Mouse (Mus musculus): ENCODE measurements around the gene Mrps26. TPM values are rescaled to one million over a fixed set of nuclear protein-coding genes. Genes with fewer than 3 reads are reported as not detected.

Mrps26 gene
- polyA plus RNA-seq, 1 experiment from 2014 or later, result 99.1 TPM

- Histone ChIP-seq H3K4me3 (ENCODE audit: low read length) (no peak overlapping the region), H3K4me2 (replicated peaks; ENCODE audit: low read depth, low read length) (no peak overlapping the region), H3K9me3 (ENCODE audit: control insufficient read depth, low read length) (no peaks in the 10 kb centered on the region), H3K4me1 (ENCODE audit: control insufficient read depth, insufficient read depth, low read length) (no peaks in the 10 kb centered on the region), H3K9ac (ENCODE audit: low read depth, low read length) (no peak overlapping the region), H3K36me3 (ENCODE audit: control insufficient read depth, insufficient read depth, low read length) (peaks cover 53% of the 10 kb centered on the region; the same call in 1 of the 2 replicates), H3K27ac (ENCODE audit: low read depth, low read length) (no peak overlapping the region), H3K27me3 (ENCODE audit: control insufficient read depth, insufficient read depth, low read length) (no peaks in the 10 kb centered on the region)
- WGBS, result 90% methylated on average over 6 of the region's 6 CpGs
- ATAC-seq (ENCODE audit: low FRiP score, low TSS enrichment), result no peak
Observed at GRCm38 (mm10) chr2:130535017-130535416, 28.5 kb upstream of the Mrps26 start.

GRCm38 (mm10) chr2:130536890-130537289 lies 26.7 kb upstream of the Mrps26 start:
- Histone ChIP-seq H3K36me3 (ENCODE audit: control insufficient read depth, insufficient read depth, low read length) (peaks cover 68% of the 10 kb centered on the region), H3K27me3 (ENCODE audit: control insufficient read depth, insufficient read depth, low read length) (no peaks in the 10 kb centered on the region), H3K4me2 (replicated peaks; ENCODE audit: low read depth, low read length) (no peak overlapping the region), H3K27ac (ENCODE audit: low read depth, low read length) (no peak overlapping the region), H3K4me1 (ENCODE audit: control insufficient read depth, insufficient read depth, low read length) (no peaks in the 10 kb centered on the region), H3K4me3 (ENCODE audit: low read length) (no peak overlapping the region), H3K9me3 (ENCODE audit: control insufficient read depth, low read length) (no peaks in the 10 kb centered on the region), H3K9ac (ENCODE audit: low read depth, low read length) (no peak overlapping the region)
- no peak for ATAC-seq (ENCODE audit: low FRiP score, low TSS enrichment)
- WGBS, result 68% methylated on average over 3 of the region's 3 CpGs

GRCm38 (mm10) chr2:130538876-130539546 lies 24.5 kb upstream of the Mrps26 start:
- H3K36me3 ChIP-seq (ENCODE audit: control insufficient read depth, insufficient read depth, low read length), result peaks cover 74% of the 10 kb centered on the region

GRCm38 (mm10) chr2:130540266-130540665 lies 23.3 kb upstream of the Mrps26 start:
- no peak for ATAC-seq (ENCODE audit: low FRiP score, low TSS enrichment)
- H3K4me2 ChIP-seq (replicated peaks; ENCODE audit: low read depth, low read length), result no peak overlapping the region
- H3K9me3 ChIP-seq (ENCODE audit: control insufficient read depth, low read length), result no peaks in the 10 kb centered on the region
- no peak overlapping the region for H3K27ac ChIP-seq (ENCODE audit: low read depth, low read length)
- WGBS, result 75% methylated on average over 9 of the region's 9 CpGs
- H3K36me3 ChIP-seq (ENCODE audit: control insufficient read depth, insufficient read depth, low read length), result peaks cover 73% of the 10 kb centered on the region
- H3K4me1 ChIP-seq (ENCODE audit: control insufficient read depth, insufficient read depth, low read length), result no peaks in the 10 kb centered on the region
- no peak overlapping the region for H3K4me3 ChIP-seq (ENCODE audit: low read length)
- no peak overlapping the region for H3K9ac ChIP-seq (ENCODE audit: low read depth, low read length)
- no peaks in the 10 kb centered on the region for H3K27me3 ChIP-seq (ENCODE audit: control insufficient read depth, insufficient read depth, low read length)

More at GRCm38 (mm10) chr2:130538876-130539546, 24.5 kb upstream of the Mrps26 start:
- Histone ChIP-seq H3K4me2 (replicated peaks; ENCODE audit: low read depth, low read length) (no peak overlapping the region), H3K9ac (ENCODE audit: low read depth, low read length) (no peak overlapping the region), H3K27me3 (ENCODE audit: control insufficient read depth, insufficient read depth, low read length) (no peaks in the 10 kb centered on the region), H3K27ac (ENCODE audit: low read depth, low read length) (no peak overlapping the region), H3K9me3 (ENCODE audit: control insufficient read depth, low read length) (no peaks in the 10 kb centered on the region), H3K4me1 (ENCODE audit: control insufficient read depth, insufficient read depth, low read length) (no peaks in the 10 kb centered on the region), H3K4me3 (ENCODE audit: low read length) (no peak overlapping the region)
- 88% methylated on average over 8 of the region's 8 CpGs for WGBS
- ATAC-seq (ENCODE audit: low FRiP score, low TSS enrichment), result no peak

GRCm38 (mm10) chr2:130546957-130547356 lies 16.6 kb upstream of the Mrps26 start:
- 89% methylated on average over 8 of the region's 8 CpGs for WGBS
- ATAC-seq (ENCODE audit: low FRiP score, low TSS enrichment), result no peak

GRCm38 (mm10) chr2:130554841-130555240 lies 8.7 kb upstream of the Mrps26 start:
- no peaks in the 10 kb centered on the region for H3K27me3 ChIP-seq (ENCODE audit: control insufficient read depth, insufficient read depth, low read length)
- H3K4me2 ChIP-seq (replicated peaks; ENCODE audit: low read depth, low read length), result no peak overlapping the region
- H3K9ac ChIP-seq (ENCODE audit: low read depth, low read length), result no peak overlapping the region
- no peak for ATAC-seq (ENCODE audit: low FRiP score, low TSS enrichment)
- no peak overlapping the region for H3K4me3 ChIP-seq (ENCODE audit: low read length)
- 85% methylated on average over 7 of the region's 7 CpGs for WGBS
- peaks cover 54% of the 10 kb centered on the region for H3K36me3 ChIP-seq (ENCODE audit: control insufficient read depth, insufficient read depth, low read length)
- H3K4me1 ChIP-seq (ENCODE audit: control insufficient read depth, insufficient read depth, low read length), result no peaks in the 10 kb centered on the region
- no peak overlapping the region for H3K27ac ChIP-seq (ENCODE audit: low read depth, low read length)
- no peaks in the 10 kb centered on the region for H3K9me3 ChIP-seq (ENCODE audit: control insufficient read depth, low read length)

More at GRCm38 (mm10) chr2:130546957-130547356, 16.6 kb upstream of the Mrps26 start:
- Histone ChIP-seq H3K27ac (ENCODE audit: low read depth, low read length) (no peak overlapping the region), H3K9ac (ENCODE audit: low read depth, low read length) (no peak overlapping the region), H3K27me3 (ENCODE audit: control insufficient read depth, insufficient read depth, low read length) (no peaks in the 10 kb centered on the region), H3K4me3 (ENCODE audit: low read length) (no peak overlapping the region), H3K4me2 (replicated peaks; ENCODE audit: low read depth, low read length) (no peak overlapping the region), H3K9me3 (ENCODE audit: control insufficient read depth, low read length) (no peaks in the 10 kb centered on the region), H3K4me1 (ENCODE audit: control insufficient read depth, insufficient read depth, low read length) (no peaks in the 10 kb centered on the region), H3K36me3 (ENCODE audit: control insufficient read depth, insufficient read depth, low read length) (peaks cover 82% of the 10 kb centered on the region)

GRCm38 (mm10) chr2:130556292-130556691 lies 7.2 kb upstream of the Mrps26 start:
- Histone ChIP-seq H3K4me3 (ENCODE audit: low read length) (no peak overlapping the region), H3K4me2 (replicated peaks; ENCODE audit: low read depth, low read length) (no peak overlapping the region), H3K9ac (ENCODE audit: low read depth, low read length) (no peak overlapping the region), H3K4me1 (ENCODE audit: control insufficient read depth, insufficient read depth, low read length) (no peaks in the 10 kb centered on the region), H3K27ac (ENCODE audit: low read depth, low read length) (no peak overlapping the region), H3K9me3 (ENCODE audit: control insufficient read depth, low read length) (no peaks in the 10 kb centered on the region), H3K36me3 (ENCODE audit: control insufficient read depth, insufficient read depth, low read length) (peaks cover 46% of the 10 kb centered on the region), H3K27me3 (ENCODE audit: control insufficient read depth, insufficient read depth, low read length) (no peaks in the 10 kb centered on the region)
- no peak for ATAC-seq (ENCODE audit: low FRiP score, low TSS enrichment)
- WGBS, result 86% methylated on average over 1 of the region's 1 CpGs

GRCm38 (mm10) chr2:130557462-130557861 lies 6.1 kb upstream of the Mrps26 start:
- Histone ChIP-seq H3K4me3 (ENCODE audit: low read length) (no peak overlapping the region), H3K9ac (ENCODE audit: low read depth, low read length) (no peak overlapping the region), H3K4me2 (replicated peaks; ENCODE audit: low read depth, low read length) (no peak overlapping the region), H3K9me3 (ENCODE audit: control insufficient read depth, low read length) (no peaks in the 10 kb centered on the region), H3K36me3 (ENCODE audit: control insufficient read depth, insufficient read depth, low read length) (peaks cover 34% of the 10 kb centered on the region), H3K27me3 (ENCODE audit: control insufficient read depth, insufficient read depth, low read length) (no peaks in the 10 kb centered on the region), H3K27ac (ENCODE audit: low read depth, low read length) (no peak overlapping the region), H3K4me1 (ENCODE audit: control insufficient read depth, insufficient read depth, low read length) (no peaks in the 10 kb centered on the region)
- 95% methylated on average over 2 of the region's 2 CpGs for WGBS
- ATAC-seq (ENCODE audit: low FRiP score, low TSS enrichment), result no peak

GRCm38 (mm10) chr2:130558015-130558414 lies 5.5 kb upstream of the Mrps26 start:
- Histone ChIP-seq H3K4me2 (replicated peaks; ENCODE audit: low read depth, low read length) (no peak overlapping the region), H3K36me3 (ENCODE audit: control insufficient read depth, insufficient read depth, low read length) (peaks cover 31% of the 10 kb centered on the region), H3K9me3 (ENCODE audit: control insufficient read depth, low read length) (no peaks in the 10 kb centered on the region), H3K4me3 (ENCODE audit: low read length) (no peak overlapping the region), H3K4me1 (ENCODE audit: control insufficient read depth, insufficient read depth, low read length) (0 out of 2 replicates have a peak, but pooled peaks cover 5% of the 10 kb centered on the region), H3K9ac (ENCODE audit: low read depth, low read length) (no peak overlapping the region), H3K27me3 (ENCODE audit: control insufficient read depth, insufficient read depth, low read length) (no peaks in the 10 kb centered on the region), H3K27ac (ENCODE audit: low read depth, low read length) (no peak overlapping the region)
- 72% methylated on average over 2 of the region's 2 CpGs for WGBS
- no peak for ATAC-seq (ENCODE audit: low FRiP score, low TSS enrichment)

Data from kidney, embryonic 14.5 days (tissue).